Mouse (Mus musculus) hindbrain, embryonic 14.5 days (tissue): ENCODE results near the gene Mrrf. TPM values are rescaled to one million over a fixed set of nuclear protein-coding genes. Genes with fewer than 3 reads are reported as not detected.

Source experiments
- ATAC-seq: fragments of 200-750 bp; cut with Nextera tagmentation; 2 replicates; pipeline ENCODE4 v1.8.0; 2017; ENCODE audit warnings: moderate number of reproducible peaks, mild to moderate bottlenecking, moderate TSS enrichment, moderate library complexity; ENCODE audit not compliant: low FRiP score
- DNase-seq: peaks from one replicate; pipeline ENCODE4 v3.0.0-alpha.2; 2015; ENCODE audit warnings: low spot score
- H3K27ac ChIP-seq: fragments of 300-500 bp; sonication (generic); 2 replicates; pipeline ENCODE4 v1.5.1; 2014; ENCODE audit warnings: mild to moderate bottlenecking, moderate library complexity
- H3K27me3 ChIP-seq: fragments of 300-500 bp; sonication (generic); 2 replicates; pipeline ENCODE4 v1.6.1; 2014; ENCODE audit warnings: mild to moderate bottlenecking, low read length, mixed read lengths; ENCODE audit not compliant: control insufficient read depth, insufficient read depth
- H3K36me3 ChIP-seq: fragments of 300-500 bp; sonication (generic); replicated peaks from 2 replicates; pipeline ENCODE4 v1.6.1; 2014; ENCODE audit not compliant: control insufficient read depth, insufficient read depth
- H3K4me1 ChIP-seq: fragments of 300-500 bp; sonication (generic); replicated peaks from 2 replicates; pipeline ENCODE4 v1.6.1; 2014; ENCODE audit warnings: antibody characterized with exemption, low read length, mixed read lengths; ENCODE audit not compliant: control insufficient read depth, insufficient read depth
- H3K4me2 ChIP-seq: fragments of 300-500 bp; sonication (generic); replicated peaks from 2 replicates; pipeline ENCODE4 v1.6.1; 2014; ENCODE audit warnings: mild to moderate bottlenecking, moderate library complexity
- H3K4me3 ChIP-seq: fragments of 300-500 bp; sonication (generic); replicated peaks from 2 replicates; pipeline ENCODE4 v1.5.1; 2014; ENCODE audit warnings: mild to moderate bottlenecking, low read length
- H3K9ac ChIP-seq: fragments of 300-500 bp; sonication (generic); 2 replicates; pipeline ENCODE4 v1.6.1; 2014
- H3K9me3 ChIP-seq: fragments of 300-500 bp; sonication (generic); 2 replicates; pipeline ENCODE4 v1.6.1; 2016; ENCODE audit warnings: low read length; ENCODE audit not compliant: control insufficient read depth
- WGBS: fragments of 180-500 bp; shearing (Covaris S2); extraction: QIAGEN DNeasy Blood & Tissue Kit; methylation state at CpG from one replicate; pipeline ENCODE4 v1.1.7; 2014; 5-methylcytosine and 5-hydroxymethylcytosine counted together
- polyA plus RNA-seq: library from polyadenylated mRNA; unstranded; fragments of >200 nt; fragmentation: Nextera tagmentation; extraction: Ambion mirVana; gene quantifications from 2 replicates; pipeline ENCODE4 v1.2.1, GENCODE M21; 2014

The Mrrf gene
- polyA plus RNA-seq, 1 experiment from 2014 or later: 30.8 TPM

DNA sequence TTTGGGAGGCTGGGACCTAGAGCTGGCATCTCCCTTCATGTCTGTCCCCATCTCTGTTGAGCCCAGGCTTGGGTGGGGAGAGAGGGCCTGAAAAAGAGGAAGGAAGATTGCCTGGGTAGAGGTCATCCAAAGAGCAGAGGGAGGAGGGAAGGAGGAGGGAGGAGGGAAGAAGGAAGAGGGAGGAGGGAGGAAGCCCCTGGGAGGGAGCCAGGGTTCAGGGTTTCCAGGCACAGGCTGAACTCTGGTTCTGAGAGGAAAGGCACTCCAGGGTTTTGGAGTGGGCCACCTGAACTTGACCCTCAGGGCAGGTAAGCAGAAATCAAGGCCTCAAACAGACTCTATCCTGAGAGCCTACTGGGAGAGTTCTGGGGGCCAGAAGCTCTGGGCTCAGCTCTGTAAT, 80.4 kb downstream of the Mrrf start:
- Histone ChIP-seq H3K4me2 (no peak overlapping the region), H3K27me3 (peaks cover 10% of the 10 kb centered on the region), H3K9ac (no peak overlapping the region), H3K27ac (no peak overlapping the region), H3K9me3 (no peaks in the 10 kb centered on the region), H3K4me1 (no peaks in the 10 kb centered on the region; the same call in 1 of the 2 replicates), H3K36me3 (no peaks in the 10 kb centered on the region), H3K4me3 (no peak overlapping the region)
- DNase-seq (no peak), ATAC-seq (no peak)

GRCm38 (mm10) chr2:36216953-36217573, 80.9 kb downstream of the Mrrf start:
- no peaks in the 10 kb centered on the region for H3K36me3 ChIP-seq
- WGBS: 67% methylated on average over 4 of the region's 4 CpGs
- no peak for DNase-seq
- no peak for ATAC-seq
- no peak overlapping the region for H3K9ac ChIP-seq
- no peak overlapping the region for H3K27ac ChIP-seq
- peaks cover 4% of the 10 kb centered on the region for H3K27me3 ChIP-seq
- H3K4me2 ChIP-seq: no peak overlapping the region
- no peaks in the 10 kb centered on the region for H3K9me3 ChIP-seq
- no peak overlapping the region for H3K4me3 ChIP-seq
- H3K4me1 ChIP-seq: no peaks in the 10 kb centered on the region; the same call in 1 of the 2 replicates

DNA sequence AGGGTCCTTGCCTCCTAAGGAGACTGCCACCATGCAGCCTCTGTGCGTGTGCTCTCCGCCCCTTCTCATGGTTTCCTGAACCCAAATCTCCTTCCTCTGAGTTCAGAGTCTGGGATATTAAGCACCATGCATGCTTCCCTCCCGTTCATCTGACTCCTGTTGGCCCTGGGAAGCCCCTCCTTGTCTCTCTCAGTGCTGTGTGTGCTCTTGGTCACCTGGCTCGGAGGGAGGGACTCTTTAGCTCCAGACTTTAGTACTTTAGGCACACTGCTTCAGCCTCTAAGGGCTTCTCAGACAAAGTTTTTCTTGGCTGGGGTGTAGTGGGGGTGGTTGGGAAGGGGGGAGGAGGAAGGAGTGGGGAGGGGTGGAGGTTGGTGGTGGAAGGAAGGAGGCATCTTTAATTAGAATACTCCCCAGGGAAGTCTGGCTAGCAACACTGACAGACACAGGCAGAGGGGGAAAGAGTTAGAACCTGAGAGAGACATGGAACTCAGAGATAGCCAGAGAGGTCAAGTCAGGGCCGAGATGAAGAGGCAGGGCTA, 81.6 kb downstream of the Mrrf start:
- WGBS: 53% methylated on average over 5 of the region's 5 CpGs
- H3K27me3 ChIP-seq: no peaks in the 10 kb centered on the region; the same call in 1 of the 2 replicates
- H3K4me3 ChIP-seq: no peak overlapping the region
- no peak overlapping the region for H3K27ac ChIP-seq
- ATAC-seq (no peak), DNase-seq (no peak)
- no peaks in the 10 kb centered on the region for H3K36me3 ChIP-seq
- no peaks in the 10 kb centered on the region; the same call in 1 of the 2 replicates for H3K4me1 ChIP-seq
- H3K9me3 ChIP-seq: no peaks in the 10 kb centered on the region
- H3K9ac ChIP-seq: no peak overlapping the region
- no peak overlapping the region for H3K4me2 ChIP-seq

DNA sequence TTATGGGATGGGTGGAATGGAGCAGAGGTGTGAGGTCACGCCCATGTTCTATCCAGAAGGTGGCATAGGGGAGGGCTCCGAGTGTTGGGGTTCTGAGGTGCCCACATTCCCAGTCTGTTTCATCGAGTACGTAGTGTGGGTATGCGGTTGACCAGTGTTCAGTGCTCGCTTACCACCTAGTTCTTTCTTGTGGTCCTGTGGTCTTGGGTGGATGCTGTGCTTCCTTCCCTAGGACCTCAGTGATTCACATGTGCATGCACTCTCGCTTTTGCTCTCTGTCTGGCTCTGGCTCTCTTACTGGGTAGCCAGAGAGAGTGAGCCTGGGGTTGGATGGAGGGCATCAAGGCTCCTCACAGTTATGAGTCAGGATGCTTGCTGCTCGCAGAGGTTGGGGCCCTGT, 83.9 kb downstream of the Mrrf start:
- no peak overlapping the region for H3K9ac ChIP-seq
- no peak for DNase-seq
- no peaks in the 10 kb centered on the region; the same call in 1 of the 2 replicates for H3K4me1 ChIP-seq
- no peaks in the 10 kb centered on the region for H3K36me3 ChIP-seq
- H3K27ac ChIP-seq: no peak overlapping the region
- H3K27me3 ChIP-seq: no peaks in the 10 kb centered on the region
- no peak overlapping the region for H3K4me2 ChIP-seq
- no peaks in the 10 kb centered on the region for H3K9me3 ChIP-seq
- WGBS: 94% methylated on average over 8 of the region's 8 CpGs
- no peak for ATAC-seq
- no peak overlapping the region for H3K4me3 ChIP-seq

DNA sequence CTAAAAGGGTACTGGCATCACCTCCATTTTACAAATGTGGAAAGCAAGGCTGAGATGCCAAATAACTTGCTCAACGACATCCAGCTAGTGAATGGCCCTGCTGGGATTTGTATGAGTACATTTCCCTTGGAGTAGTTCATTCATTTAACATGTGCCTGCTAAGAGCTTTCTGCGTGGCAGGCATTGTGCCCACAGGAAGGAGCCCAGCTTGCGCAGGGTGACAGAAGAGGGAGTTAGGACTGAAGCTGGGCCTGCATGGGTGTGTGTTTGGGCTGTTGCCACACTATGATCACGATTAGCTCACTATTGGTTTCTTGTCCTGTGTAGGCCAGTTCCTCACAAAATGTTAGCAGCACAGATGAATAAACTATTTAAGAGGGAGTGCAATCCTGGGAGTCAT, 84.7 kb downstream of the Mrrf start:
- Histone ChIP-seq H3K27me3 (no peaks in the 10 kb centered on the region), H3K4me2 (no peak overlapping the region), H3K4me1 (no peaks in the 10 kb centered on the region; the same call in 1 of the 2 replicates), H3K27ac (no peak overlapping the region), H3K9ac (no peak overlapping the region), H3K9me3 (no peaks in the 10 kb centered on the region), H3K4me3 (no peak overlapping the region), H3K36me3 (no peaks in the 10 kb centered on the region)
- ATAC-seq (no peak), DNase-seq (no peak)
- WGBS: 72% methylated on average over 4 of the region's 4 CpGs

DNA sequence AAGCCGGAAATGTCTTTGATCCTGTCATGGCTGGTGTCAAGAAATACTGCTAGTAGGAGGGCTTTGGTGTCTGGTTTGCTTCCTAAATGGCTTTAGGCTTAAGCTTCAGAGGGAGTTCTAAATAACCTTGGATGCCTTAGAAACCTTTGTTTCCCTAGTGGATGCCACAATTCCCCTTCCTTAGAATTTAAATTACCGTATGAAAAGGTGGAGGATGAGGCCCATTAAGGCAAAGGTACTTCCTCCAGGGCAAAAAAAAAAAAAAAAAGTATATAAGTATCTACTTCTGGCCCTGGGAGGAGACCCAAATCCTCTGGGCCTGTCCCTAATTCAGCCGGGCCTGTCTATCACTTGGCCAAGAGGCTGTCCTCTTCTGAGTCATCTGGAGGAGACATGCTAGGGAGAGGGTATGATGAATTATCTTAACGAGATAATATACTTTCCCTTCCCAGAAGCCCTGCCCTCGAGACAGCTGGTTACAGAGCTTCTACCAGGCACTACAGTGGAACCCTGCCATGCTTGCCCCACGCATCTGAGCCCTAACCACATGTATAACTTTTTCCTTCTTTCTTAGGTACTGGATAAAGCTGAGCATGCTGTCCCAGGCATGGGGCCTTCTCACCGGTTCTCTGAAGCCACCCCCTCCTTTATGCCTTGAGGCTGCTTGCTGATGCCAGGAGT, 86.1 kb downstream of the Mrrf start:
- Histone ChIP-seq H3K27me3 (no peaks in the 10 kb centered on the region), H3K9me3 (no peaks in the 10 kb centered on the region), H3K4me3 (no peak overlapping the region), H3K4me1 (no peaks in the 10 kb centered on the region), H3K27ac (no peak overlapping the region), H3K4me2 (no peak overlapping the region), H3K36me3 (no peaks in the 10 kb centered on the region), H3K9ac (no peak overlapping the region)
- DNase-seq: no peak
- WGBS: 66% methylated on average over 7 of the region's 7 CpGs
- no peak for ATAC-seq

DNA sequence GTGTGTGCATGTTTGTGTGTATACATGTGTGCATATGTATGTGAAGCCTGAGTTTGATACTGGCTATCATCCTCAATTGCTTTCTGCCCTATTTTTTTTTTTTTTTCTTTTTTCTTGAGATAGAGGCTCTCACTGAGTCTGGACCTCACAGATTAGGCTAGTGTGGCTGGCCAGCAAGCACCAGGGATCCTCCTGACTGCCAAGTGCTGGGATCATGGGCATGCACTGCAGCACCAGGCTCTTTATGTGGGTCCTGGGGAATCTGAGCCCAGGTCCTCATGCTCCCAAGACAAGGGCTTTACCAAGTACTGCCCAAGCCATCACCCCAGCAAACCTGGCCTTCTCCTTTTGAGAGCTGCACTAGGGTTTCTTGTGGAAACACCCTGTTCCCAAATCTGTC, 87.2 kb downstream of the Mrrf start:
- Histone ChIP-seq H3K27ac (no peak overlapping the region), H3K4me1 (no peaks in the 10 kb centered on the region), H3K9ac (no peak overlapping the region), H3K27me3 (no peaks in the 10 kb centered on the region), H3K4me3 (no peak overlapping the region), H3K9me3 (no peaks in the 10 kb centered on the region), H3K36me3 (no peaks in the 10 kb centered on the region), H3K4me2 (no peak overlapping the region)
- ATAC-seq: no peak
- no peak for DNase-seq

DNA sequence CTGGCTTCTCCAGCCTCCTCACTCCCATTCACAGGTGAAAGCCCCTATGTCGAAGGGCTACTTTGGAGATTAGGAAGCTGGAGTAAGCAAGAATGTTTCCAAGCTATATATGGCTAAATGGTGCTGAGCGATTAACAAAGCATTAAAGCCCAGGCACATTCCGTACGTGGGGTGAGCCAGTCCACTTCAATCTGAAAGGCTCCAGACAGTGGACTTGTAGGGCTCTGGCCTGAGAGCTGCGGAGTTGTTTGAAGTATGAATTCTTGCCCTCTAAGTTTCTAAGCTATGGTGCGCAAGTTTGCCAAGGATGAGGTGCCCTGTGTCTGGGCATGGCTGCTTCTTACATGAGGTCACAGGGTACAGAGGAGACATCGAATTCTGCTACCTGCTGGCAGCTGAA, 88.0 kb downstream of the Mrrf start:
- 89% methylated on average over 7 of the region's 7 CpGs for WGBS
- Histone ChIP-seq H3K4me3 (no peak overlapping the region), H3K4me1 (no peaks in the 10 kb centered on the region), H3K9me3 (no peaks in the 10 kb centered on the region), H3K27me3 (no peaks in the 10 kb centered on the region), H3K27ac (no peak overlapping the region), H3K4me2 (no peak overlapping the region), H3K9ac (no peak overlapping the region), H3K36me3 (no peaks in the 10 kb centered on the region)
- ATAC-seq (no peak), DNase-seq (no peak)

GRCm38 (mm10) chr2:36224599-36224998, 88.4 kb downstream of the Mrrf start:
- no peak for ATAC-seq
- no peak overlapping the region for H3K9ac ChIP-seq
- 25% methylated on average over 2 of the region's 2 CpGs for WGBS

More at GRCm38 (mm10) chr2:36224599-36224998, 88.4 kb downstream of the Mrrf start:
- Histone ChIP-seq H3K4me1 (no peaks in the 10 kb centered on the region), H3K36me3 (no peaks in the 10 kb centered on the region), H3K27ac (no peak overlapping the region), H3K4me2 (no peak overlapping the region), H3K27me3 (no peaks in the 10 kb centered on the region), H3K4me3 (no peak overlapping the region), H3K9me3 (no peaks in the 10 kb centered on the region)
- no peak for DNase-seq
